Mouse (Mus musculus) C2C12 (cell line): ENCODE results near the gene Bbof1.

ENCODE experiments used
- CEBPB ChIP-seq: IDR thresholded peaks from one replicate; pipeline ENCODE4 v1.6.1; 2011; ENCODE audit warnings: low read depth, mild to moderate bottlenecking, control low read depth, moderate library complexity
- CTCF ChIP-seq: IDR thresholded peaks from one replicate; pipeline ENCODE4 v1.5.1; 2011; ENCODE audit not compliant: control insufficient read depth, insufficient read depth, insufficient read length
- FOSL1 ChIP-seq: IDR thresholded peaks from one replicate; pipeline ENCODE4 v1.8.0; 2011; ENCODE audit warnings: mild to moderate bottlenecking, low read length; ENCODE audit not compliant: poor library complexity, insufficient read depth, severe bottlenecking
- MAX ChIP-seq: IDR thresholded peaks from one replicate; pipeline ENCODE4 v1.6.1; 2011; ENCODE audit warnings: mild to moderate bottlenecking, control low read depth
- MYOG ChIP-seq: IDR thresholded peaks from one replicate; pipeline ENCODE4 v1.6.1; 2011; ENCODE audit not compliant: control insufficient read depth, insufficient read length; ENCODE audit errors: extremely low read depth
- USF1 ChIP-seq: IDR thresholded peaks from one replicate; pipeline ENCODE4 v1.6.1; 2011; ENCODE audit warnings: low read depth, mild to moderate bottlenecking, control low read depth, moderate library complexity

DNA sequence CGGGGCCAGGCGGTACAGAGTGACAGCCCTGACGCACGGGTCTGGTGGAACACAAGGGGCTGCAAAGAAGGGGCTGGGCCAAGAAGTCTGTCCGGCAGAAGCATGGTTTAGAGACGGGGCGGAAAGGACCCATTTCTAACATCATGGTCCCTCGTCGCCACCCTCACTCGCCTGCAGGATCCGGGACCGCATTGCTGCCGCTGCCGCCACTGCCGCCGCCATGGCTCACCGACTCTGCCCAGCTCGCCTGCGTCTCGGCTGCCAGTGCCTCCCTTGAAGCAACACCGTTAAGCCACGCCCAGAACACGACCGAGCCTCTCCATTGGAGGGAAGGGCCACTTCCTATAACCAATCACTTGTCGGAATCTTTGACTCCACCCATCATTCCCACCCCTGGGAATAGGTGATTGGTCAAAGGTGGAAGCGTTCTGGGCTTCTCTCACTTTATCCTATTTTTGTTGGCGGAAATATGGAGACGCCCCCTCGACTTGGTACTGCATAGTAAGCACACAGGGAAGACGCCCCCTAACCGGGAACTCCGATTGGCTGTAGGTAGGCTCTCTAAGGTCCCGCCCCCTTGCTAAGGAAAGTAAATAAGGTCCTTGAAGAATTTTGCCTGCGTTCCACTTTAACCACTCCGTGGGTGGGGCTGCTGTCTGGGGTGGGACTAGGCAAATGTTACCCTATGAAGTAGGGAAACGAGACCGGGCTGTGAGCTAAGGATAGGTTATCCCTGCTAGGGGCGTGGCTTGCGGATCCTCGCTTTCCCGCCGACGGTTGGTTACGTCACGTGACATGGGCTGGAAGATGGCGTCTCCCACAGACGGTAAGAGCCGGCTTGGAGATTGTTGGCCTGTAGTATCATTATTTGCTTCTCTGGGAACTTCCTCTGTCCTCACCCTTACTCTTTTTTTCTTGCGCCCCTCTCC is 42.1 kb downstream of the Bbof1 start, which contains the start of the genes Aldh6a1 and Lin52:
- TF ChIP-seq CEBPB (no peak), USF1 (peak; percentile 95), MYOG (no peak), CTCF (no peak), MAX (no peak), FOSL1 (no peak)
